Mouse (Mus musculus) brain, embryonic 18.5 days (tissue): ENCODE results near the gene Lyz2.
"Not testable (repeated sequence)": the region's sequence is repeated elsewhere in the genome, so short reads cannot be mapped to it uniquely, and the experiment has no call there.

Experiments
- DNase-seq: peaks from one replicate; pipeline ENCODE4 v3.0.0-alpha.2; 2012; ENCODE audit warnings: low read depth, low spot score

The Lyz2 gene

DNA sequence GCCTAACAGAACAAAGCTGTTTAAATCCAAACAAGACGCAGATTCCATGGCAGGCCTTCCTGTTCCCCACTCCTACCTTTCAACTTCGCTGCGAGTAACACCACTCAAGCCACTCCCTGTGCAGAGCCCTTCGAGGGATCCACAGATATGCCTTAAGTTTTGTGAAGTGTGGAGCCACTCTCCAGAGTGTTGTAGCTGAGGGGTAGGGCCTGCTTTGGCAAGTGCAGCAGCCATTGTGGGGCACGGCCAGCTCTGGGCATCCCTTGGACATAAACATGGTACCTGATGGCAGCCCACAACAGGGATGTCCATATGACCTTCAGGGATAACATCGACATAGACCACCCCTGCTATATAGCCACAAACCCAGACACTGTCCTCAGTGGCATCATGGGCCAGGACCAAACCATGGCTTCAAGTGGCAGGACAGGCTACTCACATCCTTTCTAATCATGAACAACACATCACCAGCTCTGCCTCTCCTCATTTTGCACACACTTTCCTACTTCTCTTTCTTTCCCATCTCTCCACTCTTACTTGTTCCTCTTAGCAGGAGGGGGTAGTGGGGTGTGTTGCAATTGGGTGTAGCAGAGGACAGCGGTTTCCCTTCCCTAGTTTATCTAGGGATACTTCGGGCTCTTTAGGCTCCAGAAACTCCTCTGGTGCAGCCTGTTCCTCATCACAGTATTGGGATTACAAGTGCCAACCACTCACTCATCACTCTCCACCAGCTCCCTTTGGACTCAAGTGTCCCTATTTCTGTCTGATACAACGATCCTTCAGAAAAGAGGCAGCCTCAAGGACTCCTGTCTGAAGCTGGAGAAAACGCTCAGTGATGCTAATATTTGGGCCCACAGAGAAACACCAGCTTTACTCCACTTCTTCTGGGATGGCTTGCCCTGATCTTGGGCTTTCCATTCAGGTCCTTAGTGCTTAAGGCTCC is 2.7 kb upstream of the Lyz2 start:
- DNase-seq = no peak

DNA sequence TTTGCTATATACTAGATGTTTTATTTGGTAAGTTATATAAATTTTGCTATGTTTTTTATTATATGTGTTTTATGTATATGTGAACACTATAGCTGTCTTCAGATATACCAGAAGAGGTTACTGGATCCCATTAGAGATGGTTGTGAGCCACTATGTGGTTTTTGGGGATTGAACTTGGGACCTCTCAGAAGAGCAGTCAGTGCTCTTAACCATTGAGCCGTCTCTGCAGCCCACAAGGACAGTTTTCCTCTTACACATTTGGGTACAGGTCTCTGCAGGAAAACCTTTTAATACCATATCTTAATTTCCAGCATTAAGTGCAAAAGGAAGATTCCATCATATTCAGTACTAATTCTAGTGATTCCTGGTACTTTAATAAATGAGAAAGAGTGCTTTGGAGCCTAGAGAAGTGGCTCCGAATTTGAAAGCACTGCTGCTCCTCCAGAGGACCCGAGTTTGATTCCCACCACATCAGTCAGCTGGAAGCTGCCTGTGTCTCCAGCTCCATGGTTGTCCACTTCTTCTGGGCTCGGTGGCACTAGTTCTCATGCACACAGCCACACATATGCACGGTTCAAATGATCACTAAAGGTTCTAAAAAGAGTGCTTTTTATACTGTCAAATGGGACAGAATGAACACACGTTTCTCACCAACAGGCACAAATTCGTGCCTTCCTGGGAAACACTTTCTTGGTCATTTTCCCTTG is 1.9 kb upstream of the Lyz2 start:
- DNase-seq = no peak

DNA sequence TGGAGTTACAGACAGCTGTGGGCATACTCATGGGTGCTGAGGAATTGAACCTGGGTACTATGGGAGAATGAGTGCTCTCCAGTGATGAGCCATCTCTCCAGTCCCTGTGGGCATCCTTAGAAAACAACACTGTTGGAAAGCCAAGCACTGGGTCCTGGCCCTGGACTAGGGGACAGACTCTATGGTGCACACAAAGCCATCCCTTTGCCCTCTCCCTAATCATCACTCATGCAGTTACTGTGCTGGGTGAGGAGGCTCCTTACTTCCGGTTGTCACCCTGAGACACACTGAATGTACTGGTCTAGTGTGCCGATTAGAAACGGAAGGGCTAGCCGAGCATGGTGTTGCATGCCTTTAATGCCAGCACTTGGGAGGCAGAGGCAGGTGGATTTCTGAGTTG is 1.1 kb upstream of the Lyz2 start:
- not testable (repeated sequence) for DNase-seq

DNA sequence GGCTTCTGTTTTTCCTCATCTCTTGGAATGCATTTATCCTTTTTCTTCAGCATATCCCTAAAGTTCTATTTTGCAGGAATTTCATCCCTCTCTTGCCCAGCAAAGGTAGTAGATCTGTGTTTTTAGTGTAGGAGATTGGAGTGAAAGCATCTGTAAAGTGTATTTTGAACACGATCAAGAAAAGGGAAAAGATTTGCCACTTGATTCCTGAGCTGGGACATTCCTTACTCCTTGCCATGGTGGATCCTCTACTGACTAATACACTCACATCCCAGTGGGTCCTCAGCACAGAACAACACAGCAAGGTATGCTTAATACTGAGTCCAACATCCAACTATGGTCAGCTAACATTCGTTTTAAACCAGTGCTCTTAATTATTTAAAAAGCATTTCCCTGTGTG is 430 bp upstream of the Lyz2 start:
- no peak for DNase-seq

DNA sequence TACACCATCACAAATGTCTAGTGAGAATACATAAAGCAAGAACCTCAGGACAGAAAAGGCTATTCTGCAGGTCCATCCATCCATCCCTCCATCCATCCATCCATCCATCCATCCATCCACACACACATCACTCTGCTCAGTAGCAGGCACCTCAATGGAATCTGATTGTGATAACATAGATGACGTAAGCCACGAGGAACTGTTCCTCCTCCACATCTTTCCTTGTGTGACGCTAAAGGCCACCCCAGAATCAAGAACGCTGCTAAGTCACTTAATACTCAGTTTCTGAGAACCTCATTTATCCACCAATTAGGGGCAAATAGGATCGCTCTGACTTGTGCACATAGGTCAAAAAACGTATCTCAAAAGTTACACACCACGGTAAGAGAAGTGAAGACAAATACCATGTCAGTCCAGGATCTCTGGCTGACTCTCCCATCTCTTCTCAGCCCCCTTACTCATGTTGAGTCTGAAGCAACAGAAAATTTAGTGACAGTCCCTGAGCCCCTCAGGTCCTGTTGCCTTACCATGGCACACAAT is 670 bp downstream of the Lyz2 start:
- no peak for DNase-seq

DNA sequence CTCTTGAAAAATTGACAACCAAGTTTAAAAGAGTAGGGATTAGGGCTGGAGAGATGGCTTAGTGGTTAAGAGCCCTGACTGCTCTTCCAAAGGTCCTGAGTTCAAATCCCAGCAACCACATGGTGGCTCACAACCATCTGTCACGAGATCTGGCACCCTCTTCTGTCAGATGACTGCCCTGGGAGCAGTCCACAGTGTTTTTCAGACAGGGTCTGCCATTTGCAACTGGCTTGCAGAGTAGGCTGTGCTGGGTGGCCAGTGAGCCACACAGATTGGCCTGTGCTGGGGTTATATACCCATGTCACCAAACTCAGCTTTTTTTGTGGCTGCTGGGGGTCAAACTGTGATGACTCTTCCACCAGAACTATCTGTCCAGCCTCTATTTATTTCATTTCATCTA is 2.1 kb downstream of the Lyz2 start:
- no peak for DNase-seq

DNA sequence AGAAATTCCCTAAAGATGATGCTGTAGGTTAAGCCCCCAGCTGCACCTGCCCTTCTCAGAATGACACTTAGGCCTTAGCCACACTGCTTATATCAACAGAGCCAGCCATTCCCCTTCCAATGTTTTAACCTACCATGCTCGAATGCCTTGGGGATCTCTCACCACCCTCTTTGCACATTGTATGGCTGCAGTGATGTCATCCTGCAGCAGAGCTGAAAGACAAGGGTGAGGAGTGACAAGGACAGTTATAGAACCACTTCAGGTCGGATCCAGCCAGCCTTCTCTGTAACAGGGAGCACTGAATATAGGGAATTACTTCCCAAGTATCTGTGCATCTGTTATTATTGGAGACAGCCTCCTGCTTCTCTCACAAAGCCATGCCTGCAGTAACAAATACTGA is 3.6 kb downstream of the Lyz2 start:
- DNase-seq = not testable (repeated sequence)

DNA sequence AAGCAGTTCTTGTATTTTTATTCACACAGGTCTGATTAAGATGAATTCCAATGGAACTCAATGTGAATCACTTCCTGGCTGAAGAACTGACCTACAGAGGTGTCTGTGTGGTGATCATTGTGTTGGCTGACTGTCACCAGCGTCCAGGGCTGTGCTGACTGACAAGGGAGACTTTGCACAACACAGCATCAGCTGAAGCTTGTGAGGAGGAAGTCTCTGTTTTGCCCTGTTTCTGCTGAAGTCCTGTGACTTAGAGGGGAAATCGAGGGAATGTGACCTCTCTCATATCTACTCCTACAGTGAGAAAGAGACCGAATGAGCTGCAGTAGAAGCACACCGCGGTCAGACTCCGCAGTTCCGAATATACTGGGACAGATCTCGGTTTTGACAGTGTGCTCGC is 4.3 kb downstream of the Lyz2 start:
- DNase-seq = not testable (repeated sequence)

DNA sequence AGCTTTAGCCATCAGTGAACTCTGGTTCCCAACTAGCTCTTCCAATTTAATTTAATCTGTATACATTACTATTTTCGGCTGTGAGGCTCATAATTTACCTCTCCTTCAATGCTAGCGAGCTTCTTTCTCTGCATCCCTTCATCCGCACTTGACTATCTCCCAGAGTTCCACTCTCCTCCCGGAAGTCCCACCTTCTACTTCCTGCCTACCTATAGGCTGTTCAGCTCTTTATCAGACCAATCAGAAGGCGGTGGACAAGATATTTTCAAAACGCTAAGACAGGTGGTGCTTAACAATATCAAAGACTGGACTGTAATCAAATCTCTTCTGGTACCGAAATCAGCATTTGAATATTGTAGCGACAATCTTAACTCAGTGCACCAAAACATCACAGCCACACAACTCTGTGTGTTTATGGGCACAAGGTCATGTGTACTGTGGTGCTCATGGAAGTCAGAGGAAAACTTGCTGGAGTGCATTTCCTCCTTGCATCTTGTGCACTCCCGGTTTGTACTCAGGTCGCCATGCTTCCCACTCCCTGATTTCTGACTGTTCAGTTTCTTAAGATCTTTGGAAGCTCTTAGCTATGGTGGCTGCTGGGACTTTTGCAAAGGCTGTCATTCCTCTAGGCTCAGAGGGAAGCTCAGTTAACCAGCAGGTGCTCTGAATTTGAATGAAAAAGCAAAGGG is 6.3 kb downstream of the Lyz2 start:
- DNase-seq = no peak

DNA sequence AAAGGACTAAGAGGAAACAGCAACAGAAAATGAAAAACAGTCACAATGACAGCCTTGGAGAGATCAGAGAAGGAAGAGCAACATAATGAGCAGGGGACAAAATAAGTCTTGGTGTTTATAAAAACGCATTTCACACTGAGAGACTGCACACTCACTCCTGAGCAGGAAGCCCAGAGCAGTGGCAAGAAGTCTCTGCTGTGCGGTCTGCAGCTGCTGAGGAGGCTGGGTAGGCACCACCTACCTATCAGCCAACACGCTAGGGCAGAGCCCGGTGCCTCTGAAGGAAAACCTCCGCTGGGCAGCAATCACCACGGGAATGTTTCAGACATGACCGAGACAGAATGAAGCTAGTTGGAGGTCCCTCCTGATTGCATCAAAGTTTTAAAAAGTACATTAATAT is 7.5 kb downstream of the Lyz2 start:
- DNase-seq = not testable (repeated sequence)

DNA sequence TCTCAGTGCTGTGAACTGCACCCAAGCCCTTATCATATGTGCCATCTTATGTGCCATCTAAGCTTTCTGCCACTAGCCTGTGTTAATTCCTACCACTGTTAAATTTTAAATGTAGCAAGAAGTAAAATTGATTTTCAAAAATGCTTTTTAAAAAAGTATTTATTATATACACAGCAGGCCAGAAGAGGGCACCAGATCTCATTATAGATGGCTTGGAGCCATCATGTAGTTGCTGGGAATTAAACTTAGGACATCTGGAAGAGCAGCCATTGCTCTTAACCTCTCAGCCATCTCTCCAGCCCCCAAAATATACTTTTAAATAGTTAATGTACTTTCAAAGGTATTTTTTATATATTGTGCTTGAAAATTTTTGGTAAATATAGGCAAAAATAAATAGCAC is 10.1 kb downstream of the Lyz2 start:
- no peak for DNase-seq

DNA sequence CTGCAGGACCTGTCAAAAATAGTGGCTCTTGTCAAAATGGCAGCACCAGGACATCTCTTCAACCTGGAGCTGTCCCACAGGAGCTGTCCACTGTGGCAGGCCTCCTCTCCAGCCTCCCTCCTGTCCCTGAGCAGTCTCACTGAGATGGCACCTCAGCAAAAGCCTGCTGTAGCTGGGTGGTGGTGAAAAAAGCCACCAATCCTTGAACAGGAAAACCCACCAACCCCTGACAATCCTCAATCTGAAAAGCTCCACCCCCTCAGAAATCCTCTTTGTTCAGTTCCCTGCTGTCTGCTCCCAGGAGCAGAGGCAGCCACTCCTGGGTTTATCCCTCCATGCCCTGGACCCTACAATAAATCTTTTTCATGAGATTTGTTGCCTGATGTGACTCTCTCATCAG is 22.3 kb downstream of the Lyz2 start:
- no peak for DNase-seq

DNA sequence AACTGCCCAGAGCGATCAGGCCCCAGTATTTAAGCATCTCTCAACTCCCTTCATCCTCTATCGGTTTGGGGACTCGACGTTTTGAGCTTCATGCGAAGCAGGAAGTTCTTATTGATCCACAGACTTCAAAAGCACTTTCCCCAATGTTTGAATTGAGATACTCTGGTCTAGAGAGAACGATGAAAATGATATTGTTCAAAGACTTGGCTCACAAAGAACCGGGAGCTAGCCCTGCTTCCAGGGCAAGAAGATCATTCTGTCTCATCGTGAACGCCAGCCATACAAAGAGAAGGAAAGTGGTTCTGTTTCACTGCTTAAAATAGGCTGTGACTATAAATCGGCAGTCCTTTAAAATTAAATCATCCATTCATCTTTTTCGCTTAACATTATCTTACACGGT is 43.5 kb downstream of the Lyz2 start, which contains the start of gene 9530003J23Rik:
TSS of gene 9530003J23Rik (minus strand) at position 101 of the 400 bp plus-strand sequence.
- DNase-seq = no peak

DNA sequence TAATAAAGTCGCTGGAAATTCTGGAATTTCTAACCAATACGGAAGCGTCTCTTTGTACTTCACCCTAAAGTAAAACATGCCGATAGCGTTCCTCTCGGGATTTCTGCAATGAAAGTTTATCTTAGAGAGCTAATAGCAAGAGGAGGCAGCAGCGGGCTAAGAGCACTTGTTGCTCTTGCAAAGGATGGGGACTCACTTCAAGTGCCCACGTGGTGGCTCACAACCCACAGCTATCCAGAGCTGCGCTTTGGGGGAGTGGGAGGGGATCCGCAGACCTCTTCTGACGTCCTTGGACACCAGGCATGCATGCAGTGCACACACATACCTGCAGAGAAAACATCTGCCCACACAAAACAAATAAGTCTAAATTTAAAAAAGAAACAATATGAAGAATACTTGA is 46.3 kb downstream of the Lyz2 start:
- DNase-seq = no peak

DNA sequence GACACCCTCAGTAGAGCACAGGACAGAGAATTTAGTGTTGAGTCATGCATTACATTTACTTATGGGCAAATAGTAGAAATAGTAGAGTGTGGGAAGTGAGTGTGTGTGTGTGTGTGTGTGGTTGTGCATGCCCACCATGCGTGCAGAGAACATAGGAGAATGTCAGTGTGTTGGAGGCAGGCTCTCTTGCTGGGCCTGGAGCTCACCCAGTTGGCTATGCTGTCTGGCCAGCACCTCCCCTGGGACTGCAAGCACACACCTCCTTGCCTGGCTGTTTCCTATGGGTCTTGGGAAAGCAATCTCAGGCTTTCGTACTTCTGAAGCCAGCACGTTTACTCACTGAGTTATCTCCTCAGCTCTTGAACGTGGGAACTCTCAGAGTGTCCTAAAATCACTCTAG is 47.3 kb downstream of the Lyz2 start:
- no peak for DNase-seq

DNA sequence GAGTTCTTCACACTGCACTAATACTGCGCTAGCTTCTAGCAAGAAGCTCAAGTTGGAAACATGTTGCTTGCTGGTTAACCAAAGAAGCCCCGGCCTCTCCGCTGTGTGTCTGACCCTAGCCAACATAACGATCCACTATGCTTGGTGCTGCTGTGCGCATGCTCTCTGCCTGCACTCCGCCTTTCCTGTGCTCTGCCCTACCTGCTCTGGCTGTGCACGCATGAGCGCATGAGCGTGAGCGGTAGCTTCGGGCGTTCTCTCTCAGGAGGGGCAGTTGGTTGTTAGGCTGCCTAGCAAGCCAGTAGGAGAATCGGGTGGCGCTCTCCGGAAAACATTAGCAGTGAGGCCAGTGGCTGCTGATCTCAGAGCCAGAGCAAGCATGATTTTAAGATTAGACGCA is 52.3 kb downstream of the Lyz2 start:
- DNase-seq = no peak
